Mouse (Mus musculus) activated CD4-positive, CD25-positive, alpha-beta regulatory T cell, adult 4 months (primary cell): ENCODE measurements around the gene Foxk1. TPM values are rescaled to one million over a fixed set of nuclear protein-coding genes. Genes with fewer than 3 reads are reported as not detected.

Experiments used
- ATAC-seq: one replicate; pipeline ENCODE4 v1.8.0; 2017
- polyA plus RNA-seq, 2 experiments: library from polyadenylated mRNA; unstranded; fragments of 100-300 nt; shearing (Covaris generic); gene quantifications; one replicate each; pipeline ENCODE4 v1.2.1; 2017

Gene Foxk1
- polyA plus RNA-seq, 2 experiments from 2014 or later = 9.4 to 13.3 TPM

- no peak for ATAC-seq
Observed at GRCm38 (mm10) chr5:142483581-142483980, 82.3 kb downstream of the Foxk1 start.

- no peak for ATAC-seq
Observed at GRCm38 (mm10) chr5:142486654-142487053, 85.4 kb downstream of the Foxk1 start.

- no peak for ATAC-seq
Observed at GRCm38 (mm10) chr5:142489955-142490707, 88.8 kb downstream of the Foxk1 start.

- no peak for ATAC-seq
Observed at GRCm38 (mm10) chr5:142493307-142493706, 92.0 kb downstream of the Foxk1 start.

GRCm38 (mm10) chr5:142495321-142496096 is 94.2 kb downstream of the Foxk1 start:
- no peak for ATAC-seq

- no peak for ATAC-seq
Observed at GRCm38 (mm10) chr5:142498964-142499363, 97.7 kb downstream of the Foxk1 start.

- no peak for ATAC-seq
Observed at GRCm38 (mm10) chr5:142500918-142501317, 99.6 kb downstream of the Foxk1 start.

- ATAC-seq = no peak
Observed at GRCm38 (mm10) chr5:142502414-142502813, 101.1 kb downstream of the Foxk1 start.

GRCm38 (mm10) chr5:142504175-142504574 is 102.9 kb downstream of the Foxk1 start:
- no peak for ATAC-seq

- no peak for ATAC-seq
Observed at GRCm38 (mm10) chr5:142505695-142506423, 104.6 kb downstream of the Foxk1 start.

- no peak for ATAC-seq
Observed at GRCm38 (mm10) chr5:142509141-142510060, 108.1 kb downstream of the Foxk1 start.

GRCm38 (mm10) chr5:142510061-142510414 is 108.7 kb downstream of the Foxk1 start:
- ATAC-seq = no peak

Other genes starting within 250 kb of the Foxk1 start
- 10 to 100 TPM; 12.0 to 24.8 TPM for gene Ap5z1, start 62.4 kb downstream of the Foxk1 start, polyA plus RNA-seq
- gene Papolb, start 128.6 kb downstream of the Foxk1 start, polyA plus RNA-seq = not detected
- gene Radil, start 149.6 kb downstream of the Foxk1 start, polyA plus RNA-seq = not detected
- not detected for gene Mmd2, start 207.3 kb downstream of the Foxk1 start, polyA plus RNA-seq
- gene Wipi2, start 226.2 kb downstream of the Foxk1 start, polyA plus RNA-seq = 10 to 100 TPM; 14.6 to 15.9 TPM